Mouse (Mus musculus) embryonic fibroblast, embryonic 13.5 days (primary cell): ENCODE results near the gene Cds1.

Experiments used
- CTCF ChIP-seq: IDR thresholded peaks from 2 replicates; pipeline ENCODE4 v1.5.1; 2011; ENCODE audit warnings: mild to moderate bottlenecking, control low read depth, low read length, moderate library complexity, borderline replicate concordance; ENCODE audit not compliant: insufficient read depth
- POLR2A ChIP-seq: IDR thresholded peaks from 2 replicates; pipeline ENCODE4 v1.6.1; 2011; ENCODE audit warnings: low read depth, mild to moderate bottlenecking, control low read depth, low read length, moderate library complexity

- no peak for TF ChIP-seq CTCF
- no peak for TF ChIP-seq POLR2A
Measured at GRCm38 (mm10) chr5:101744886-101745285, 20.0 kb upstream of the Cds1 start.
